Mouse (Mus musculus): ENCODE results near the gene C130050O18Rik. TPM values are rescaled to one million over a fixed set of nuclear protein-coding genes. Genes with fewer than 3 reads are reported as not detected.

The C130050O18Rik gene
- polyA plus RNA-seq, 1 experiment from 2014 or later = 4.6 TPM

DNA sequence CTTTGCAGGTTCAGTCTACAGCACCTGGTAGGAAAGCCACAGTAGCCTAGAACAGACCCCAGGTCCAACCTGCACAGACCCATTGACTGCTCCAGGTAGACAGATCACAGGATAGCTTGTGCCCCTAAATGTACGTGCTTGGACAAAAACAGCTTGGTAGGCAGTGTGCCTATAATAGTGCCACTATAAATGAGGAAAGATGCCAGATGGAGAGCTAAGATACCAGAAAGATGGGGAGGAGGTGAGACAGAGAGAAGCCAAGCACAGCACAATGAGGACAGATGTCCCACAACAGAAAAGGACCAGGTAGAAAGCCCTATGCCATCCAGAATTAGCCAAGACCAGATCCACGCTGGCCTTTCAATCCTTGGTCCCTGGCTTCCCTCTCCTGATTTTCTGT, 3.0 kb upstream of the C130050O18Rik start:
- WGBS = 91% methylated on average over 2 of the region's 2 CpGs
- ATAC-seq (ENCODE audit: insufficient number of reproducible peaks, low FRiP score, low TSS enrichment, low read depth) = no peak
- no peaks in the 10 kb centered on the region for H3K9me3 ChIP-seq (replicated peaks)
- H3K36me3 ChIP-seq = no peaks in the 10 kb centered on the region
- peaks cover 25% of the 10 kb centered on the region for H3K4me1 ChIP-seq
- no peak overlapping the region for H3K4me3 ChIP-seq (replicated peaks)
- H3K27me3 ChIP-seq = no peaks in the 10 kb centered on the region
- no peak overlapping the region for H3K27ac ChIP-seq (replicated peaks)
- H3K9ac ChIP-seq = no peak overlapping the region
- no peak overlapping the region for H3K4me2 ChIP-seq (replicated peaks)

DNA sequence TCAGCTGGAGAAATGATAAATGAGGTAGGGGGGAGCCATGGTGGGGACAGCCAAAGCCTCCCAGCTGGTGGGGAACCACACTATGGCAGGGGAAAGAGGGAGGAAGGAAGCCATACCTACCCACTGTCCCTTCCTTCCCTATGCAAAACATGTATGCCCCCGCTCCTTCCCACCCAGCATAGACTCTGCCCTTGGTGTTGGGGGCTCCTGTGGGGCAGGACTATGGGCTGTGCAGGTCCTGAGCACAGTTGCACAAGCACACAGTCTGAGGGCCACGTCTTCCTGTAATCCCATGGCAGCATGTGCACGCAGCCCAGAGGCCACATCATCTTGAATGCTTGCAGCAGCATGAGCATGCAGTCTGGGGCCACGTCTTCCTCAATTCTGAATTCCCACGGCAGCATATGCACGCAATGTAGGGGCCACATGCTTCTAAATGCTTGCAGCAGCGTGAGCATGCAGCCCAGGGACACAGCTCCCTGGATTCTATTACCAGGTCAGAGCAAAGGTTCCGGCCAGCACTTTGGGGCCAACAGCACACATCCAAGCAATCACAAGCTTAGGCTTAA, 1.3 kb upstream of the C130050O18Rik start:
- no peak overlapping the region for H3K9ac ChIP-seq
- no peak overlapping the region for H3K4me2 ChIP-seq (replicated peaks)
- H3K27me3 ChIP-seq = no peaks in the 10 kb centered on the region
- no peak overlapping the region for H3K4me3 ChIP-seq (replicated peaks)
- peaks cover 29% of the 10 kb centered on the region for H3K4me1 ChIP-seq
- no peaks in the 10 kb centered on the region for H3K36me3 ChIP-seq
- no peak for ATAC-seq (ENCODE audit: insufficient number of reproducible peaks, low FRiP score, low TSS enrichment, low read depth)
- H3K27ac ChIP-seq (replicated peaks) = no peak overlapping the region
- 82% methylated on average over 8 of the region's 8 CpGs for WGBS
- no peaks in the 10 kb centered on the region for H3K9me3 ChIP-seq (replicated peaks)

DNA sequence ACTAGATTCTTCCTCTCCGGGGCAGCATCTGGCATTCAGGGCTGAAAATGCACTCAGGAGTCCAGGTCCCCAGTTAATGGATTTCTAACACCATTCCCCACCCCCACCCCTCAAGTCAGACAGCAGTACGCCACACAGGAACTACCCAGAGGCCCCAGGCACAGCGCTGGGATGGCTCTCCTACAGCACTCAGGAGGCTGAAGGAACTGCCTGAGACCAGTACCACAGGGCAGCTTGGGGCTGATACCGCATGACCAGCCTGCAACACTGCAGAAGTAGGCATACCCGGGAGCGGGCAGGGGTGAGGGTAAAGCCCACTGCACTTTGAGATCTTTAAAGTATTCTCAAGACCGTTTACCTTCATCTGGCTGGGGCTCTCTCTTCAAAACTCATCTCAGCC, 398 bp downstream of the C130050O18Rik start:
- peaks cover 34% of the 10 kb centered on the region for H3K4me1 ChIP-seq
- H3K4me3 ChIP-seq (replicated peaks) = no peak overlapping the region
- ATAC-seq (ENCODE audit: insufficient number of reproducible peaks, low FRiP score, low TSS enrichment, low read depth) = no peak
- H3K27ac ChIP-seq (replicated peaks) = peak overlapping the region; percentile 12; the same call in 1 of the 2 replicates
- no peaks in the 10 kb centered on the region for H3K27me3 ChIP-seq
- no peaks in the 10 kb centered on the region for H3K36me3 ChIP-seq
- no peak overlapping the region for H3K4me2 ChIP-seq (replicated peaks)
- H3K9me3 ChIP-seq (replicated peaks) = no peaks in the 10 kb centered on the region
- no peak overlapping the region for H3K9ac ChIP-seq
- WGBS = 61% methylated on average over 7 of the region's 7 CpGs

GRCm38 (mm10) chr5:139405953-139406352, 873 bp downstream of the C130050O18Rik start:
- no peak; the same call in 1 of the 2 replicates for ATAC-seq (ENCODE audit: insufficient number of reproducible peaks, low FRiP score, low TSS enrichment, low read depth)
- no peak overlapping the region for H3K9ac ChIP-seq
- H3K4me2 ChIP-seq (replicated peaks) = no peak overlapping the region
- H3K27ac ChIP-seq (replicated peaks) = peak overlapping the region; percentile 12; the same call in 1 of the 2 replicates
- H3K36me3 ChIP-seq = no peaks in the 10 kb centered on the region
- H3K9me3 ChIP-seq (replicated peaks) = no peaks in the 10 kb centered on the region
- H3K27me3 ChIP-seq = no peaks in the 10 kb centered on the region
- H3K4me1 ChIP-seq = peaks cover 34% of the 10 kb centered on the region
- no peak overlapping the region for H3K4me3 ChIP-seq (replicated peaks)
- 58% methylated on average over 3 of the region's 3 CpGs for WGBS

GRCm38 (mm10) chr5:139407121-139407885, 2.2 kb downstream of the C130050O18Rik start:
- Histone ChIP-seq H3K4me1 (peaks cover 34% of the 10 kb centered on the region), H3K9me3 (replicated peaks) (no peaks in the 10 kb centered on the region), H3K9ac (no peak overlapping the region), H3K36me3 (no peaks in the 10 kb centered on the region), H3K4me3 (replicated peaks) (no peak overlapping the region), H3K4me2 (replicated peaks) (no peak overlapping the region), H3K27ac (replicated peaks) (peak overlapping the region; percentile 69), H3K27me3 (no peaks in the 10 kb centered on the region)
- 0 out of 2 replicates have a peak, but pooled peaks have one; percentile 40 for ATAC-seq (ENCODE audit: insufficient number of reproducible peaks, low FRiP score, low TSS enrichment, low read depth)
- WGBS = 70% methylated on average over 14 of the region's 14 CpGs

GRCm38 (mm10) chr5:139408511-139408910, 3.4 kb downstream of the C130050O18Rik start:
- 80% methylated on average over 7 of the region's 7 CpGs for WGBS

GRCm38 (mm10) chr5:139409412-139409811, 4.3 kb downstream of the C130050O18Rik start:
- Histone ChIP-seq H3K4me2 (replicated peaks) (no peak overlapping the region), H3K4me1 (peaks cover 34% of the 10 kb centered on the region), H3K27me3 (no peaks in the 10 kb centered on the region), H3K27ac (replicated peaks) (no peak overlapping the region), H3K9ac (no peak overlapping the region), H3K36me3 (peaks cover under 1% of the 10 kb centered on the region; the same call in 1 of the 2 replicates), H3K4me3 (replicated peaks) (no peak overlapping the region), H3K9me3 (replicated peaks) (no peaks in the 10 kb centered on the region)
- WGBS = 65% methylated on average over 12 of the region's 12 CpGs
- no peak for ATAC-seq (ENCODE audit: insufficient number of reproducible peaks, low FRiP score, low TSS enrichment, low read depth)

More at GRCm38 (mm10) chr5:139408511-139408910, 3.4 kb downstream of the C130050O18Rik start:
- Histone ChIP-seq H3K4me2 (replicated peaks) (no peak overlapping the region), H3K36me3 (no peaks in the 10 kb centered on the region), H3K27me3 (no peaks in the 10 kb centered on the region), H3K27ac (replicated peaks) (no peak overlapping the region), H3K4me3 (replicated peaks) (no peak overlapping the region), H3K9me3 (replicated peaks) (no peaks in the 10 kb centered on the region), H3K4me1 (peaks cover 34% of the 10 kb centered on the region), H3K9ac (no peak overlapping the region)
- no peak for ATAC-seq (ENCODE audit: insufficient number of reproducible peaks, low FRiP score, low TSS enrichment, low read depth)

DNA sequence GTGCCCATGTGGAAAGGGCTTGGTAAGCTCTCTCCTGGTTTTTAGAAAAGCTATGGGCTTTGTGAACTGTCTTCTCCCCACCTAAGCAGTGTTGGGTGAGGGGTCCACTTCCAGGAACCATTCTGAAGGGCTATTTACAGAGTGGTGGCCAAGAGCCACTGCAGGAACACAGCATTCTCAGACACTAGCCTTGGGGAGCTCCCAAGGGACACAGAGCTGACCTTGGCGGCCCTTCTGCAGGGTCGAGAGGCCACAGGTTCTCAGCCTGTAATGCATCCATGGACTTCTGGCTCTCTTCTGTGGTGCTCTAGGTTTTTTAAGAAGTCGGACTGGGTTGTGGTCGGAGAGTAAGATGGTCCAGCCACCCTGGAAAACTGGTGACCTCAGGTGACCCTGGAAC, 5.0 kb downstream of the C130050O18Rik start:
- H3K27ac ChIP-seq (replicated peaks) = no peak overlapping the region
- H3K4me2 ChIP-seq (replicated peaks) = no peak overlapping the region
- peaks cover 6% of the 10 kb centered on the region; the same call in 1 of the 2 replicates for H3K36me3 ChIP-seq
- ATAC-seq (ENCODE audit: insufficient number of reproducible peaks, low FRiP score, low TSS enrichment, low read depth) = no peak
- no peak overlapping the region for H3K4me3 ChIP-seq (replicated peaks)
- WGBS = 92% methylated on average over 4 of the region's 4 CpGs
- H3K4me1 ChIP-seq = peaks cover 34% of the 10 kb centered on the region
- H3K9me3 ChIP-seq (replicated peaks) = no peaks in the 10 kb centered on the region
- no peak overlapping the region for H3K9ac ChIP-seq
- no peaks in the 10 kb centered on the region for H3K27me3 ChIP-seq

- Histone ChIP-seq H3K27ac (replicated peaks) (no peak overlapping the region), H3K4me2 (replicated peaks) (no peak overlapping the region), H3K9me3 (replicated peaks) (no peaks in the 10 kb centered on the region), H3K4me3 (replicated peaks) (no peak overlapping the region), H3K36me3 (peaks cover 6% of the 10 kb centered on the region; the same call in 1 of the 2 replicates), H3K4me1 (peaks cover 23% of the 10 kb centered on the region), H3K9ac (no peak overlapping the region), H3K27me3 (no peaks in the 10 kb centered on the region)
- no peak for ATAC-seq (ENCODE audit: insufficient number of reproducible peaks, low FRiP score, low TSS enrichment, low read depth)
- 93% methylated on average over 6 of the region's 6 CpGs for WGBS
Observed at GRCm38 (mm10) chr5:139411117-139411516, 6.0 kb downstream of the C130050O18Rik start.

GRCm38 (mm10) chr5:139411665-139412314, 6.7 kb downstream of the C130050O18Rik start:
- Histone ChIP-seq H3K9me3 (replicated peaks) (no peaks in the 10 kb centered on the region), H3K4me3 (replicated peaks) (no peak overlapping the region), H3K4me1 (peaks cover 20% of the 10 kb centered on the region; the same call in 1 of the 2 replicates), H3K27me3 (no peaks in the 10 kb centered on the region), H3K4me2 (replicated peaks) (no peak overlapping the region), H3K27ac (replicated peaks) (no peak overlapping the region), H3K36me3 (peaks cover 6% of the 10 kb centered on the region; the same call in 1 of the 2 replicates), H3K9ac (no peak overlapping the region)
- WGBS = 77% methylated on average over 15 of the region's 15 CpGs
- no peak for ATAC-seq (ENCODE audit: insufficient number of reproducible peaks, low FRiP score, low TSS enrichment, low read depth)

DNA sequence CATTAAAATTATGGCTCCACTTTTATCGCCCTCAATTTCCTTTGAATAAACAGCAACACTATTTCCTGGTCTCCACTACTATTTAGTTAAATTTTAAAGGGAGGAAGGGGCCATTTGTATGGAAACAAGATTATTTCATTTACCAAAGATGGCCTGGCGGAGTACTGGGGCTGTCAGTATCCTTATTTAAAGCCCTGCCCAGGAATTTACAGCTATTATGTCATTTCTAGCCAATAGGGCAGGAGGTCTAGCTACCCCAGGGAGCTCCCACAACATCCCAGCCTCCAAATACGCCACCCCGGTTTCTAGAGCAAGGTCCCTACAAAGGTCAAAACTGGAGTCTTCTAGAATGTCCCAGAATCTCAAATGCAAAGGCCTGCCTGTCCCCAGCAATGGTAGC, 8.5 kb downstream of the C130050O18Rik start:
- H3K9ac ChIP-seq = no peak overlapping the region
- H3K4me3 ChIP-seq (replicated peaks) = no peak overlapping the region
- no peak for ATAC-seq (ENCODE audit: insufficient number of reproducible peaks, low FRiP score, low TSS enrichment, low read depth)
- no peak overlapping the region for H3K4me2 ChIP-seq (replicated peaks)
- 90% methylated on average over 4 of the region's 4 CpGs for WGBS
- H3K27me3 ChIP-seq = no peaks in the 10 kb centered on the region
- H3K9me3 ChIP-seq (replicated peaks) = no peaks in the 10 kb centered on the region
- peaks cover 6% of the 10 kb centered on the region; the same call in 1 of the 2 replicates for H3K36me3 ChIP-seq
- peaks cover 7% of the 10 kb centered on the region; the same call in 1 of the 2 replicates for H3K4me1 ChIP-seq
- no peak overlapping the region for H3K27ac ChIP-seq (replicated peaks)

All from embryonic facial prominence, embryonic 15.5 days (tissue).